Mouse (Mus musculus) small intestine, adult 2 months (tissue): Measurements from ENCODE around the gene C1ql3.

Source experiments
- CTCF ChIP-seq: fragments of 200-500 bp; IDR thresholded peaks from 2 replicates; pipeline ENCODE4 v1.5.1; 2012; ENCODE audit warnings: low read depth, mild to moderate bottlenecking, control low read depth, inconsistent platforms, low read length, moderate library complexity, mixed read lengths; ENCODE audit not compliant: insufficient replicate concordance, insufficient read length; ENCODE audit errors: extremely low read depth
- POLR2A ChIP-seq: fragments of 200-500 bp; IDR thresholded peaks from 2 replicates; pipeline ENCODE4 v1.6.1; 2012; ENCODE audit warnings: low read depth, mild to moderate bottlenecking, control low read depth, inconsistent platforms, low read length, moderate library complexity

GRCm38 (mm10) chr2:12978771-12979170 lies 32.8 kb downstream of the C1ql3 start:
- TF ChIP-seq POLR2A (no peak), CTCF (no peak)
